Mouse (Mus musculus): ENCODE results near the gene Gfra4. TPM values are rescaled to one million over a fixed set of nuclear protein-coding genes. Genes with fewer than 3 reads are reported as not detected.

Gene Gfra4
- total RNA-seq (2023) = not detected

DNA sequence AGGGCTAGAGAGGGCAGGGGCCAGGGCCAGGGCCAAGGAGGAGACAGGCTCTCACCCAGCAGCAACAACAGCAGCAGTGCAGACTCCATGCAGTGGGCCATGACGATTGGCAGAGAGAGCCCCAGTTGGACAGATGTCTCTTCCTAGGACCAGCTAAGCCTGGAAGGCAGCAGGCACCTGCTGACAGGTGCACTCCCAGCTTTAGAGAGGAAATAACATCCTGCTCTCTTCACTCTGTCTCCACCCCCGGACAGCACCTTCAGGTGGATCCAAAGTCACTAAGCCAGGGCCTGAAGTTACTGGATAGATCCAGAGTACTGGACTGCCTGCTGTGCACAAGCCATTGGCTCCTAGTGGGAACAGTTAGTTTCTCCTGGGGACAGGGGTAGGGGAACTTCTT is at the start of gene Gfra4:
Gene Gfra4, minus strand, starts transcription at position 101 of the 400 bp plus-strand sequence.

DNA sequence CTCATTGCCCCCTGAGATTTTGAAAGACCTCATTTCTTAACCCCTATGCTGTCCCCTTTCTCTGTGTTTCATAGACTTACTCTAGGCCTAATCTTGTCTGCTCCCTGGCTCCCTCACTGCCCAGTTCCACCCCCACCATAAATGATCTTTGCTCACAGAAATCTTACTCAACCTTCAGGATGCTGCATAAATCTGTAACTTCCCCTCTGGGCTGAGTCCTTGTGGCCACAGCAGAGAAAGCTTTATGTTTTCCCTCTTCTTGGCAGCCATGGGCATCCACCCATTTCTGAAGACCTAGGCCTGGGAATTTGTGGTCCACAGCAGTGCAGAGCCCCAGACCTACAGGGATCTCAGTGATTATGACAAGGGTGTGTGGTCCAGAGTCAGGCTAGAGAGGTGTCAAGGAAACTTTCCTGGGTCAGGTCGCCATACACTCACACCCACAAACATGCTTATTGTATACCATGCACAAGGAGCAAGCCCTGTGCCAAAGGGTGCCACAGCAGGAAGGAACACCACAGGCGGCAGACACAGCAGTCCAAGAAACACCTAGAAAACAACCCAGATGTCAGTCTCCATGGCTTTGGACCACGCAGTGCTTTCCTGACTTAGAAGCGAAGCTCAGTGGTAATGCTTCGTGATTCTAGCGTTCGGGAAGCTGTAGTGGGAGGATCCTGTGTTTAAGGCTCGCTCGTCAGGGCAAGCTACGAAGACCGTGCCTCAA is 43.9 kb upstream of the Gfra4 start, which contains the start of gene Siglec1:
Gene Siglec1, minus strand, starts transcription at position 99 of the 724 bp plus-strand sequence.

DNA sequence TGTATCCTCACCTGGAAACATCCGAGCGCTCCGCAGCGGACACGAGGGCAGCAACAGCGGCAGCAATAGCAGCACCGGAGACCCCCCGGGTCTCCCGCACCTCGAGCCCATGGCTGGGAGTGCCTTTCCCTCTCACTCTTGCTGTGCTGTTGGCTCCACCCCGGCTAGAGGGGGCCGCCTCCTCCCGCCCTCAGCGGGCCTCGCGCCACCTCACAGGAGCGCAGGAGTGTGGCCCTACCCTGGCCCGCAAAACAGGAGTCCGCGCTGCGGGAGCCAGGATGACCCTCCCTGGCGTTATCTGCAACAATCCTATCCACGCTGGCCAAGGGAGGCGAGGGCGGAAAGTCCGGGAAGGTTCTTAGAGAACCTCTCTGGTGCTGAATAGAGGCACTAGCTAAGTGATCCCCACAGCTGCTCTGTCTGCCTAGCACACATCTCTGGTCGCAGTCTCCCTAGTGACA is 20.5 kb upstream of the Gfra4 start, which contains the start of gene Adam33:
Gene Adam33, minus strand, starts transcription at position 411 of the 461 bp plus-strand sequence.

Other genes with a start within 250 kb of the Gfra4 start
- gene 4930402H24Rik, start 136.7 kb downstream of the Gfra4 start, total RNA-seq (2023) = 27.2 TPM
- gene Atrn, start 136.6 kb downstream of the Gfra4 start, total RNA-seq (2023) = 30.3 TPM
- not detected for gene Adam33, start 20.7 kb upstream of the Gfra4 start, total RNA-seq (2023)
- 0.38 TPM for gene Siglec1, start 43.7 kb upstream of the Gfra4 start, total RNA-seq (2023)
- not detected for gene Hspa12b, start 84.2 kb upstream of the Gfra4 start, total RNA-seq (2023)
- not detected for gene Gm11037, start 90.4 kb upstream of the Gfra4 start, total RNA-seq (2023)
- gene 1700037H04Rik, start 117.0 kb upstream of the Gfra4 start, total RNA-seq (2023) = 20.0 TPM
- 17.9 TPM for gene Cenpb, start 137.0 kb upstream of the Gfra4 start, total RNA-seq (2023)
- 44.2 TPM for gene Cdc25b, start 143.9 kb upstream of the Gfra4 start, total RNA-seq (2023)
- 1.4 TPM for gene Spef1, start 144.2 kb upstream of the Gfra4 start, total RNA-seq (2023)
- 7.6 TPM for gene Ap5s1, start 164.0 kb upstream of the Gfra4 start, total RNA-seq (2023)
- 15.9 TPM for gene Mavs, start 191.0 kb upstream of the Gfra4 start, total RNA-seq (2023)
- gene Pank2, start 219.4 kb upstream of the Gfra4 start, total RNA-seq (2023) = 60.4 TPM